Mouse (Mus musculus) ES-E14 (cell line): ENCODE results near the gene Ackr3. TPM values are rescaled to one million over a fixed set of nuclear protein-coding genes. Genes with fewer than 3 reads are reported as not detected.

Experiments used
- DNase-seq: peaks from one replicate; pipeline ENCODE4 v3.0.0-alpha.2; 2013; ENCODE audit warnings: low read depth, low spot score
- H3K27ac ChIP-seq: 2 replicates; pipeline ENCODE4 v1.5.1; 2012; ENCODE audit warnings: low read depth, mild to moderate bottlenecking, low read length, moderate library complexity, mixed read lengths; ENCODE audit not compliant: poor library complexity, insufficient read depth, severe bottlenecking
- H3K36me3 ChIP-seq: 2 replicates; pipeline ENCODE4 v1.6.1; 2012; ENCODE audit warnings: mild to moderate bottlenecking, low read length, moderate library complexity, mixed read lengths; ENCODE audit not compliant: control insufficient read depth, poor library complexity, insufficient read depth, severe bottlenecking
- H3K4me1 ChIP-seq, 2 experiments: fragments of 150-350 bp in 1 of 2; sonication (generic) in 1 of 2; 2 replicates each; pipeline ENCODE4 v1.6.1; 2012; ENCODE audit warnings: low read length in 2 of 2, mild to moderate bottlenecking in 1 of 2, mixed read lengths in 1 of 2; ENCODE audit not compliant: control insufficient read depth in 2 of 2, insufficient read depth in 2 of 2, poor library complexity in 1 of 2
- H3K4me3 ChIP-seq, 2 experiments: fragments of 150-350 bp in 1 of 2; sonication (generic) in 1 of 2; 2 replicates each; pipeline ENCODE4 v1.5.1; 2012; ENCODE audit warnings: low read length in 2 of 2, low read depth in 1 of 2, mild to moderate bottlenecking in 1 of 2, mixed read lengths in 1 of 2; ENCODE audit not compliant: insufficient read depth in 1 of 2, poor library complexity in 1 of 2, severe bottlenecking in 1 of 2
- H3K9ac ChIP-seq: 2 replicates; pipeline ENCODE4 v1.6.1; 2012; ENCODE audit warnings: low read depth, mild to moderate bottlenecking, low read length, mixed read lengths; ENCODE audit not compliant: poor library complexity, insufficient read depth, severe bottlenecking
- H3K9me3 ChIP-seq: fragments of 150-350 bp; sonication (generic); 2 replicates; pipeline ENCODE4 v1.6.1; 2012; ENCODE audit warnings: low read depth, mild to moderate bottlenecking, low read length; ENCODE audit not compliant: control insufficient read depth, insufficient read depth
- CHD2 ChIP-seq: IDR thresholded peaks from 2 replicates; pipeline ENCODE4 v1.6.1; 2014; ENCODE audit warnings: mild to moderate bottlenecking, low read depth, low read length, inconsistent platforms
- HCFC1 ChIP-seq: IDR thresholded peaks from 2 replicates; pipeline ENCODE4 v1.6.1; 2012; ENCODE audit warnings: low read length, inconsistent platforms, borderline replicate concordance; ENCODE audit not compliant: insufficient read depth
- MAFK ChIP-seq: IDR thresholded peaks from 2 replicates; pipeline ENCODE4 v1.6.1; 2014; ENCODE audit warnings: mild to moderate bottlenecking, low read depth, low read length, inconsistent platforms; ENCODE audit not compliant: insufficient read depth
- ZC3H11A ChIP-seq: IDR thresholded peaks from 2 replicates; pipeline ENCODE4 v1.6.1; 2012; ENCODE audit warnings: low read depth, mild to moderate bottlenecking, inconsistent platforms, low read length, borderline replicate concordance
- ZNF384 ChIP-seq: IDR thresholded peaks from 2 replicates; pipeline ENCODE4 v1.6.1; 2012; ENCODE audit warnings: low read depth, low read length, inconsistent platforms
- in situ Hi-C, 2 experiments: fragments of 600-800 bp; cut with MboI; formaldehyde crosslinking; loops; one replicate each; pipeline ENCODE4 v1.15.1; 2025; ENCODE audit warnings: low sequenced_read_pairs in 2 of 2, inconsistent platforms in 1 of 2; ENCODE audit not compliant: unreplicated experiment in 2 of 2
- total RNA-seq: library from RNA; depleted of rRNA; stranded (reverse); fragments of 300-350 nt; gene quantifications from 2 replicates; pipeline ENCODE4 v1.2.3, GENCODE M21; 2012

Gene Ackr3
- total RNA-seq, 1 experiment = 2.2 TPM

DNA sequence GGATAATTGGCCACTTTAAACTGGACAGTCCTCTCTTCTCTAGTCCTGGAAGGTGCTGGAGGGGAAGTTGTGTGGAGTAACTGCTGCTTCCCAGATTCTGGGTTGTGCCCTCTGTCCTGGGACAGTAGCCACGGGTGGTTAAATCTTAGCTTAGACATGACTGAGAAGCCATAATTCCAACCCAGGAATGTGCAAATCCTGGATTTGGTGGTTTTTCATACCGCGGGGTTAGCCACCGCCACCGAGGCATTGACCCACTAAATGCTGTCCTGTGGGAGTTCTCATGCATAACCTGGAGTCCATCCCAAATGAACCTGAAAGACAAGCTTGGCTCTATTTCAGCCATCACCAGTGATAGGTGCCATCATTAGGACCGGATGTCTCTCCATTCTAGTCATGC is 8.6 kb downstream of the Ackr3 start:
- no peak for DNase-seq
- in situ Hi-C loops = no loop called here
- Histone ChIP-seq H3K4me1 (peaks cover 0 to 12% of the 10 kb centered on the region in 2 experiments; a peak in 2 of 4 replicates), H3K27ac (no peak overlapping the region), H3K36me3 (peaks cover 9% of the 10 kb centered on the region; the same call in 1 of the 2 replicates), H3K9me3 (no peaks in the 10 kb centered on the region), H3K4me3 (no peak overlapping the region), H3K9ac (no peak overlapping the region)
- no peak for TF ChIP-seq ZC3H11A
- TF ChIP-seq HCFC1 = no peak
- no peak for TF ChIP-seq MAFK
- TF ChIP-seq ZNF384 = no peak
- TF ChIP-seq CHD2 = no peak

DNA sequence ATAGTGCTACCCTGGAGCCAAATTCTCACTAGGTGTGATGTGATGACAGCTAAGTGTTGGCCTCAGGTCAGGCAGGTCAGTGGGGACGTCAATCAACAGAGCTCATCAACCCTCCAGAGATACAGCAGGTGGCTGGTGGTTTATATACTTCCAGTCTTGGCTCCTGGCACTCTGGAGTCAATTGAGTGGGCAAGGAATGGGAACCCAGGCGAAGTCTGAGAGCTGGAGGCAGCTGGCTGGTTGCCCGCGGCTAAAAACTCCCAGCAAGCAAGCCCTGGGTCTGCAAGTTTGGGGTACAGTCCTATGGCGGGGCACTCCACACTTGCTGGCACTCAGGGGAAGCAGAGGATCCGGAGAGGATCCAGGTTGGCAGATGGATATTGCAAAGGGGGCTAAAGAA is 9.1 kb downstream of the Ackr3 start:
- no peak overlapping the region for H3K4me3 ChIP-seq
- in situ Hi-C loops = no loop called here
- DNase-seq = no peak
- peaks cover 9% of the 10 kb centered on the region; the same call in 1 of the 2 replicates for H3K36me3 ChIP-seq
- H3K9me3 ChIP-seq = no peaks in the 10 kb centered on the region
- TF ChIP-seq CHD2 = no peak
- TF ChIP-seq HCFC1 = no peak
- no peak for TF ChIP-seq ZC3H11A
- no peak for TF ChIP-seq MAFK
- no peak for TF ChIP-seq ZNF384
- H3K9ac ChIP-seq = no peak overlapping the region
- H3K4me1 ChIP-seq = peaks cover 0 to 10% of the 10 kb centered on the region in 2 experiments; a peak in 2 of 4 replicates
- H3K27ac ChIP-seq = no peak overlapping the region

DNA sequence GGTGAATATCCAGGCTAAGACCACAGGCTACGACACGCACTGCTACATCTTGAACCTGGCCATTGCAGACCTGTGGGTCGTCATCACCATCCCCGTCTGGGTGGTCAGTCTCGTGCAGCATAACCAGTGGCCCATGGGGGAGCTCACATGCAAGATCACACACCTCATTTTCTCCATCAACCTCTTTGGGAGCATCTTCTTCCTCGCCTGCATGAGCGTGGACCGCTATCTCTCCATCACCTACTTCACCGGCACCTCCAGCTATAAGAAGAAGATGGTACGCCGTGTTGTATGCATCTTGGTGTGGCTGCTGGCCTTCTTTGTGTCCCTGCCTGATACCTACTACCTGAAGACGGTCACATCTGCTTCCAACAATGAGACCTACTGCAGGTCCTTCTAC is 10.2 kb downstream of the Ackr3 start:
- Histone ChIP-seq H3K4me3 (no peak overlapping the region), H3K9me3 (no peaks in the 10 kb centered on the region), H3K27ac (no peak overlapping the region), H3K36me3 (peaks cover 9% of the 10 kb centered on the region; the same call in 1 of the 2 replicates), H3K4me1 (0 out of 4 replicates have a peak, but pooled peaks cover 0 to under 1% of the 10 kb centered on the region in 2 experiments), H3K9ac (no peak overlapping the region)
- DNase-seq = no peak
- in situ Hi-C loops = no loop called here
- no peak for TF ChIP-seq CHD2
- no peak for TF ChIP-seq HCFC1
- no peak for TF ChIP-seq ZC3H11A
- no peak for TF ChIP-seq MAFK
- no peak for TF ChIP-seq ZNF384

DNA sequence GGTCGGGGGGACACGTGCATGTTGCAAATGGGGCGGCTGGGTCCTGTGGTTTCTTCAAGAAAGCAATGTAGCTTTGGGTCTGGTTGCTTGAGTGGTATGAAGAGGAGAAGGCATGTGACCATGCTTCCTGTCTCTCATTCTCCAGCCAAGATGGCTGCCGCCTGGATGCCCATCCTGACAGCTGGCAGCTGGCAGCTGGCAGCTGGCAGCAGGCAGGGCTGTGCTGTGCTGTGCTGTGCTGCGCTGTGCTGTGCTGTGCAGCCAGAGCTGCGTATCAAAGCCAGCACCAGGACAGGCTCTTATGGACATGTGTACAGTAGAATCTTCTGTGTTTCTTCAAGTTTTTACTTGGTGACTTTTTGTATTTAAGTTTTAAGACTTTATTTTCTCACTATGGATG is 11.1 kb downstream of the Ackr3 start:
- Histone ChIP-seq H3K27ac (no peak overlapping the region), H3K36me3 (peaks cover 9% of the 10 kb centered on the region; the same call in 1 of the 2 replicates), H3K9ac (no peak overlapping the region), H3K9me3 (no peaks in the 10 kb centered on the region), H3K4me1 (no peaks in the 10 kb centered on the region), H3K4me3 (no peak overlapping the region)
- TF ChIP-seq CHD2 = no peak
- TF ChIP-seq HCFC1 = no peak
- TF ChIP-seq MAFK = no peak
- no peak for TF ChIP-seq ZNF384
- no peak for TF ChIP-seq ZC3H11A
- no peak for DNase-seq
- in situ Hi-C loops = no loop called here
